Mouse (Mus musculus): ENCODE data around the gene Prkca.

Prkca gene

DNA sequence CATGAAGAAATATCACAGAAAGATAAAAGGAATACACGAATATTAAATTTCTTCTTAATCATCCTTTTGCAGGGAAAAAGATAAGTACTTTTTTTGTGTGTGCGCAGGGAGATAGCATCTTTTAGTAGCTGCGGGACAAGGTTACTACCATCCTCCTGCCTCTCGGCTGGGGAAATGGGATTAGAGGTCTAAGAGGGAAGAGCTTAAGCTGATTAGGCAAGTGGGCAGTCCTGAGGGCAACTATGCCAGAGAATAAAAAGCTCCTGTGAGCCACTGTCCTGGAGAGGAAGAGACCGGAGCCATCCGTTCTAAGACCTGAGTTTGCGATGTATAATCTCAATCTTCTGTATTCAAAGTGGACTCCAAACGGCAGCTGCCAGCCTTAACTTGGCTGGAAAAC lies 45.8 kb downstream of the Prkca start:
- in situ Hi-C loops (cut with MboI) = no loop called here

DNA sequence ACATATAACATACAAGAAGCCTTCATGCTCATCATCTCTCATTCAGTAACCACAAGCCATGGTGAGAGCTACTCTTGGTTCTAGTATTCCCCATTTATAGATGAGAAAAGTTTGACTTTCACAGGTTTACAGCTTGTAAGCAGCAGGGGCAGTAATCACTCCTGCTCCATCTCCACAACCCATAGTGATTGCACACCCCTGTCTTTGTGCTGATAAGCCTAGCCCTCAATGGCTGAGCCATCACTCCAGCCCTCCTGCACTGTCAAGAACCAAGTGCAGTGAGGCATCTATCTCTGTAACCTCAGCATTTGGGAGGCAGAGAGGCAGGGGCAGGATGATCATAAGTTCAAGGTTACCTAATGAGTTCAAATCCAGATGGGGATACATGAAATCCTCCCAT lies 48.4 kb downstream of the Prkca start:
- in situ Hi-C loops (cut with MboI) = no loop called here

DNA sequence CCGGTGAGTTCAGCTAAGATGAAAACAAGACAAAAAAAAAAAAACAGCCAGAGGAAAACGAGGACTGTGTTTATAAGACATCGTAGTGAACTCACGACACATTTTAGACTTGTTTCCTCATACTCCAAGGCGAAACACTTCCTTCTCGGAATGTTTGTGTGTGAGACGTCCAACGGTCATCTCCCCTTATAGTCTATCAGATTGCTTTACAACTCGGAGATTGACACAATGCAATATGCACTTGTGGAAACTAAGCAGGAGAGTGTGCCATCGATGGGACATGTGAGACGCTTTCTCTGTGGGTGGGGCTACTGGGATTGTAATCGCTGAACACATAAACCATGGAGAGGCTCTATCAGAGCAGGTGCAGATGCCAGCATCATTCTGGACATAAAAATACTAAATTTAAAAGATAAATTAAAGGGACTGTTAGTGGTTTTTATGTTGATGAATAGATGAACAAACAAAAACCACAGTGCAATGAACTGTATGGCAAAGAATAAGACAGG lies 49.4 kb downstream of the Prkca start:
- in situ Hi-C loops (cut with MboI) = no loop called here

DNA sequence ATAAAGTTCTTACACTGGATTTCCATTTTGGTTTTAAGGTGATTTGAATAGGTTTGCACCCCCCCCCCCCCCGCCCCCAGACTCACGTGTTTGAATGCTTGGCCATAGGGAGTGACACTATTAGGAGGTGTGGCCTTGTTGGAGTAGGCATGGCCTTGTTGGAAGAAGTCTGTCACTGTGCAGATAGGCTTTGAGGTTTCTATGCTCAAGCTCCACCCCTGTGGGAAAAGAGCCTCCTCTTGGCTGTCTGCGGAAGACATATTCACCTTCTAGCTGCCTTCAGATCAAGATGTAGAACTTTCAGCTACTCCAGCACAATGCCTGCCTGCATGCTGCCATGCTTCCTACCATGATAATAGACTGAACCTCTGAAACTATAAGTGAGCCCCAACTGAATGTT lies 49.9 kb downstream of the Prkca start:
- in situ Hi-C loops (cut with MboI) = no loop called here

DNA sequence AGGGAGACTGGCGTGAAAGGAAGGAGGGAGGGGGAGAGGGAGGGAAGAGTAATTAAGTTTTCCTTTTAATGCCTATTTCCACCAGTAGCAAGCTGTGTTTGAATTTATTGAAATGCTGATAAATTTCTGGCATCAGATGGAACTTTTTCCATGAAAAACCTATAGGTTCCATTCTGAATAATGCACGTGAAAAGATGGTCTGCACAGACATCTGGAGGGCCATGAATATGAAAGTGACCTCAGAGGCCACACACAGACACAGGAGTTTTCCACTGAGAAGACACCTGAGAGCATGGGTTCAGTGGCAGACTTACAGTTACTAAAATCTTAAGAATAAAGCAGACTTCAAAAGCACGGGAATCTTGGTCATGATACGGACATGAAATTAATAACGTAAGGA lies 54.5 kb downstream of the Prkca start:
- in situ Hi-C loops (cut with MboI) = no loop called here

DNA sequence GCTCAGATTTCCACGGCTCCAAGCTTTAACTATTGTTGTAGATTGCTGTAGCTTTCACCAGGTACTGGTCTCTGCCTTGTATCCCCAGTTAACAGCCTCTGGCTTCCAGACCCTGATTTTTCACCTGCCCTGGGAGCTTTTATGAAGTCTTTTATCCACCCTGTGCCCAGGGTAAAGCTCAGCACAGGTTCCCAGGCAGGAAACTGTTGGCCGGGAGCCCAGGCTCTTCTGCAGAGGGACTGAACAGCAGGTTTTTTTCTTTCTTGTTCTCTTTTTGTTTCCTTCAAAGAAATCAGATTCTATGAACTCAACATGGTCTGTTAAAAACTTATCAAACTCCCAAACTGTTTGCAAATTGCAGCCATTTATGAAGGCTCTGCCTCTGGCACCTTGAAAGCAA lies 56.4 kb downstream of the Prkca start:
- in situ Hi-C loops (cut with MboI) = no loop called here

DNA sequence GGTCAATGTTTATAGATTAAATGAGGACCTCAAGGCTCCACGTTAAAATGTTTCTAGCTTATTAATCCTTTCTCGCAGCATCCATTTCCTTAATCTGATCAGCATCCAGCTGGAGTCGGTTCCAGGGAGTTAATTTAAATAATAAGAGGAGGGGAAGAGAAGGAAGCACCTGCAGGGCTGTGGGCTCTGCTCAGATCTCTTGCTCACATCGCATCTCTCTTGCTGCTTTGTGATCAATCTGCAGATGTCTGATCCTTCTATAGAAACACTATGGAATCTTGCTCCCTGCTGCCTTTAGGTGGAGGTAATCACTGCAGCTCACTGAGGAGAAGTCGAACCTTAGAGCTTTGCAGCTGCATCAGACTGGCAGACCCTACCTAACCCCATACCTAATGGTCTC lies 58.7 kb downstream of the Prkca start:
- in situ Hi-C loops (cut with MboI) = no loop called here

DNA sequence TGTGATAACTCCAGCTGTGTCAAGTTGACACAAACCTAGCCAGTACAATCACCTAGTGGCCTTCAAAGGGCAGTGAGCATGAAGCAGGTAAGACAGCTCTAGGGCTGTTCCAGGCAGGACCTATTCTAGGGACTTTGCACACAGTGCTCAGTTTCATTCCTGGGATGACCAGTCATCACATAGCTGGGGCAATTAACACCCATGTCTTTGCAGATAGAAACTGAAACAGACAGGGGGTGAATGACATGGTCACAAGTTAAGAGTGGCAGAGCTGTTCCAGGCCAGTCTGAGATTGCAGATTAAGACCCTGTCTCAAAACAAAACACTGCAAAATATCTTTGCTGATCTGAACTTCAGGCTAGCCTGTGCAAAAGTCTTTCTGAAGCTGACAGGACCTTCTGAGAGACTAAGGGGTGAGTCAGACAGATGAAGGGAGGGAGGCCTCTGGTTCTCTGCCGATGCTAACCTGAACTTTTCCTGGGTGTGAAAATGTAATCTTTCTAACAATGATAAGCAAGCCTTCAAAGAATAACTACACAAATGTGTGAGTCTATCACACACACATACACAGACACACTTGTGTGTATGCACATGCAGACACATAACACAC lies 60.8 kb downstream of the Prkca start:
- in situ Hi-C loops (cut with MboI) = no loop called here

DNA sequence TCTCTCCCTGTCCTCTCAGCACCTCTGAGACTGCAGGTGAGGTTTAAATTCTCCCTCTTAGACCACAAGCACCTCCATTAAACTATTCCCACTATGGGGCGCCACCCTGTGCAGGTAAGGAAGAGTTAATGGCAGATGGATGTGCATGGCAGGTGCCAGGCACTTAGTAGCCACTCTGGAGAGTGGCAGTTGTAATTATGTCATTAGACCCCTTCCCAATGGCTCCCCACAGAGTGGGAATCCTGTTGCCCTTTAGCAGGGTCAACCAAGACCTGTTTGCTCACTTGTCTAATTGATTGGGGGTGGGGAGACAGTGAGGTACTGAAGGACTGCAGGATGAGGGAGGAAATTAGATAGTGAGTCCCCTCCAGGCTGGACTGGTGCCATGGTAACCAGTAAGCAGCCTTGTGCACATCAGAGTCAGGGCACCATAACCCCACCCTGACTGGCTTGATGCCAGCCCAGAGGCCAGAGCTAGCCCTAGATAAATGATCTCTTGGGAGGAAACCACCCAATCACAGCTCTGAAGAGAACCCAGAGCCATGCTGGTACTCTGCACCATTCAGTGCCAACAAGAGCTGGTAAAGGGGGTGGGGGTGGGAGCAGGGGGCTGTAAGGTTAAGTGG lies 63.9 kb downstream of the Prkca start:
- in situ Hi-C loops (cut with MboI) = no loop called here

DNA sequence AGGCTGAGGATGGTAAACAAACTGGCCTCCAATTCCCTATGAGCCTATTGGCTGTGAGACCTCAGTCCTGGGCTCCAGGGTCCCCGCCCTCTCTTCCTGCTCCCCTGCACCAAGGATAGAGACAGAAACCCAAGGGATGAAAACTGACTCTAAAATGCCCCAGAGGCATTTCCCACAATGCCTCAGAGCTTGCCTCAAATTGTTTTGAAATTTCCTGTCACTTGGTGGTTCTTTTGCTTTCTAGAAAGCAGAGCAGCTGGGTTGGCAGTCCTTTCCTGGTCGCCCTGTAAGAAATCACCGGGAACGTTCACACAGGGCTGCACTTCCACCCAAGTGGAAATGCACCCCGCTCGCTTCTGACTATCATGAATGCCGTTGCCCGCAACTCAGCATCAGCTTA lies 66.6 kb downstream of the Prkca start:
- in situ Hi-C loops (cut with MboI) = no loop called here

DNA sequence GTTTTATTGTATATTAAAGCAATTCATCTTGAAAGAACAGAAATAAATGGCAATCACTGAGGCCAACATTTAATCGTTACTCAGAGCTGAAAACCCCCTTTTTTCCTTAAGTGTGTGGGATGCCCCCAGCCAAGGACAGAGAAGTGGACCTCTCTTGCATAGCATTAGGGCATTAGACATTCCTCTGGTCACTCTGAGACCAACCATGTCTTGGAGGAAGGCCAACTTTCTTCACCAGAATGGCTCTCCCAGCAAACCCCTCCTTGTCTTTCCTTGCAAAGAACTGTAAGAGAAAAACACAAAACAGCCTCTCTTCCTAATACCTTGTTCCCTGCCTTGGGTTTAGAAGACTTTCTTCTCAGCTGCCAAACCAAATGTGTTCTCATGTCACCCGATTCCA lies 67.6 kb downstream of the Prkca start:
- in situ Hi-C loops (cut with MboI) = no loop called here

DNA sequence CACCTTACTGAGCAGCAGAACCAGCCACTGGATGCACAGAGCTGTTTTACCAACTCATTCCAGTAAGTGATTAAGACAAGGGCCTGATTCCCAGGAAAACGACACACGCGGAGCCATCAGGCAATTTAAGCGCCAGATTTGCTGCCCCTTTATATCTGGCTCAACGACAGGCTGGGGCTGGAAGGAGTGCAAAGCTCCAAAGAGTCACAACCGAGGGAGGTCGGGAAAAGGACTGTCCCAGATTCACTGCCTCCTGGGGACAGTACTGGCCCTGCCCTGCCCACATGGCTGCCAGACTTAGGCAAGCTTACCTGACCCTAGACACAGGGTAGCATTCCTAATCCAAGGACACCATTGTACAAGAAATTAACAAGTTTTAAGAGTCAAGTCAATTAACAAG lies 69.7 kb downstream of the Prkca start:
- in situ Hi-C loops (cut with MboI) = no loop called here

DNA sequence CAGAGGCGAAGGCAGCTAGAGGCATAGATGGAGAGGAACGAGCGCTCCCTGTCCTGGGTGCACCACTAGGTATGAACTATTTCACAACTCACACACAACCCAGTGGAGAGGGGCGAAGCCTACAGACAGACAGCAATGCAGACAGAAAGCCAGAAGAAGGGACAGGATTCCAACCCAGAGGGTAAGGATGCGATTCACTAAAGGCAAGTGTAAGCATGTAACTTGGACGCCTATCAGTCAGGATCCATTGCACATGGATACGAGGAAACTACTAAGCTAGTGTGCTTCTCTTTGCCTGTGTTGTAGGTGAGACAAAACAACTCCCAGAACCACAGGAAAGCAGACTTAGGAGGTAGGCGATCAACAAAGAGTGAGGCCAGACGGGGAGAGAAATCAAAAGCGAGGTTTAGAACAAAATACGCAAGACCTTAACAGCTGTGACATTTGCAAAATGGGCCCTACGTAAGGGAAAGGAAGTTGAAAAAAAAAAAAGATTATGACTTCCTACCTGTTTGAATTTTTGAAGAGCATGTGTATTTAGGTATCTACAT lies 70.2 kb downstream of the Prkca start:
- in situ Hi-C loops (cut with MboI) = no loop called here

DNA sequence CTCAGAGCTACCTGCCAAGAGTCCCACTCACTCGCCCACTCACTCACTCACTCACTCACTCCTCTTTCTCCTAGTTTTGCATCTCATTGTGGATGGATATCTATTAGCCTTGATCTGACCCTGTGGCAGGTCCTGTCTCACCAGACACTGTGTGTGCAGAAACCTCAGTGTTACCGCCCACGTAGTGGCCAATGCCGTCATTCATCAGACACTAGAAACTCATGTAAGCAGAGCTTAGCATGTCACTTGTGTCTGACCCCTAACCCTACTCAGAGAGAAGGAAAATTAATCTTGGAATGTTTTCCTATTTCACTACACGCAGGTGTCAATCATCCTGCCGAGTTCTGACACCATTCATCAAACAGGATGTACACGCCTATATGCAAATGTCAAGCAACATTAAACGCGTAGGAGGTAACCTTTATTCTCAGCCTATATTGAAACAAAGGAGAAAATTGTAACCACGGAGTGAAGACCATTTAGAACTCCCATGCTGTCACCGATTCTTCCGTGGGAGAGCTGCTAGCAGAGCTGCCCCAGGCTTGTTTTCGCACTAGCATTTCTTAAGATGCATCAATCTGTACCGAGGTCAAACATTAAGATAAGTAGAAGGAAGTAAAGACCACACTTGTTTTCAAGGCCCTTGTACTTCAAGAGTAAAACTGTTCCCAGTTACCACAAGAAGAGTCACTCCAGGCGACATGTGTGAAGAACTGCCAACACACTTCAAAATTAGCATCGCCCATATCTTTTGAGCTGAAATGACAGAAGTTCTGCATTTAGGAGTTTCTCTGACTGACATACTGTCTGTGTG lies 70.9 kb downstream of the Prkca start:
- in situ Hi-C loops (cut with MboI) = no loop called here

DNA sequence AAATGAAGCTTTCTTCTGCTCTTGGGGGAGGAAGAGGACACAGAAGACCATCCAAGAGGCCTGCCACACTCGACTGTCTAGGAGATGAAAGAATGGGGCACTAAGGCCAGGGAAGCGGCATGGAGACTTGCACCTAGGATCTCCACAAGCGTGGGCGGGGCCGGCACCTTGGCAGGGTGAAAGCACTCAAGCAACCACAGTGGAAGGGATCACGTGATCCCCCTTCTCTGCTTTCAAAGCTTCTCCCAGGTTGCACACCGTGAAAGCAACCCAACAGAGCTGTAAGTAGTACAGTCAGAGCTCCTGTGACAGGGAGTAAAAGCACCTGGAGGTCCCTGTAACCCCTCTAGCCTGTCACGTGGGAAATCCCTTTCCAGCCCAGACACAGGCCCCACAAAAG lies 72.4 kb downstream of the Prkca start:
- in situ Hi-C loops (cut with MboI) = no loop called here

DNA sequence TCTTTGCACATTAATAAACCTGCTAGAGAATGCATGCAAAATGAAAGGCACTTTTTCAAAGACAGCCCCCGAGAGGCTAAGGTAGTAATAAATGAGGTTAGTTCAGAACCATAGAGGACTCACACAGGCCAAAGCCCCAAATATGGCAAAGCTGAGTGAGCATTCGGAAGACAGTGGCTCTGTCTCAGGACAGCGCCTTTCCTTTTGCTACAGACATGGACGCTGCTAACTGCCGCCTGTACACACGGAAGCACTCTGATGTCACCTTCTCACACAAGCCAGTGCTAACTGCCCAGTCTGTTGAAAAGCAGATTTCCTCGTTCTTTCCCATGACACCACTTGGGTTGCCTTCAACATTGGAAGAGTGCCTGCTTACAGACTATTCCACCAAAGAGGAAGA lies 74.2 kb downstream of the Prkca start:
- in situ Hi-C loops (cut with MboI) = no loop called here

DNA sequence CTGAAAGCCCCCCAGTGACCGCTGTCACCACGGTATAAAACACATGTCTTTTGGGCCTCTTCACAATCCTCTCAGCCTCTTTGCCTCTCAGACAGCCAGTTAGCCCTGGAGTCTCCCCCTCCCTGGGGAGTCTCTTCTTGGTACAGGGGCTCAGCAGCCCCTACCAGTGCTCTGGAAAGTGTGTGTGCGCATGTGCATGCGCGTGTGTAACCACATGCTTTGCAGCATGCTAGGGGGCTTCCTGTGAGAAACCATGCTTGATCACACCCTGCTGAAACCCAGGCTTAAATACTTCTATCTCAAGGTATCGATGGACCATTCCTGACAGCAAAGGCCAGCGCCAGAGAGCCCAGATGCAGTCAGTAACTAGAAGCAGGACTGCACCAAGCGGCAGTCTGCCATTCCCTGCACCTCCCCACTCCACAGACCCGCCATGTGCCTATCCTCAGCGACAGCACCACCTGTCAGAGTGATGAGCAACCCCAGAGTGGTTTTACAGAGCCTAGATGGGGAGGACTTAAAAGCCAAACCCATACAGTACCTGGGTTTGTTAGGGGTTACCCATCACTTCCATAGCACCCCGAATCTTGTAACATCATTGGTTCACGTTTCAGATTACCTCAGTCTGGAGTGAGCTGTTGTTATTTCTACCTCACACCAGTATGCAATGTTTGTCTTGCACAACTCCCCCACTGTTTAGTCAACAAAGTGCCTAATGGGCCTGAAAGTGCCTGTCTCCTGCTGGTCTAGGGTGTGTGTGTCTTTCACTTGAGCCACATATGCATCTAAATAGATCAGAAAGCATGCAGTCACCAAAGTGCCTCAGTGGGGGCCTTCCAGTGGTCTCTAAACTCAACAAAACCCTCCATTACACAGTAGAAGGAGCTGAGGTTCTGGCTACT lies 75.1 kb downstream of the Prkca start:
- in situ Hi-C loops (cut with MboI) = no loop called here

DNA sequence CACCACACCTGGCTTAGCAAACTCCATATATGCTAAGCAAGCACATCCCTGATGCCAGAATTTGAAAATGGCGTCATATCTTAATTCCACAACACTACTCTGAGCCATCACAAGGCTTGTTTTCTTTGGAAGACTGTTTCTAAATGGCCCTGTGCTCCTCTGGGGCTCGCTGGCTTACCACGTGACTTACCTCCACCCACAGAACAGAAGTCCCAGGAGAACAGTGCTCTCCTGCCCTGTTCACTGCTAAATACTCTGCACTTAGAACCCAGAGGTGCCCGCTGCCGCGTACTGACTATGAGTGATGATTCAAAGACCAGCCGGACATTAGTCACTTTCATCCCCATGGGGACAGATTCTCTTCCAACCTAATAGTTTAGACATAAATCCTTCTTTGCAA lies 75.9 kb downstream of the Prkca start:
- in situ Hi-C loops (cut with MboI) = no loop called here

DNA sequence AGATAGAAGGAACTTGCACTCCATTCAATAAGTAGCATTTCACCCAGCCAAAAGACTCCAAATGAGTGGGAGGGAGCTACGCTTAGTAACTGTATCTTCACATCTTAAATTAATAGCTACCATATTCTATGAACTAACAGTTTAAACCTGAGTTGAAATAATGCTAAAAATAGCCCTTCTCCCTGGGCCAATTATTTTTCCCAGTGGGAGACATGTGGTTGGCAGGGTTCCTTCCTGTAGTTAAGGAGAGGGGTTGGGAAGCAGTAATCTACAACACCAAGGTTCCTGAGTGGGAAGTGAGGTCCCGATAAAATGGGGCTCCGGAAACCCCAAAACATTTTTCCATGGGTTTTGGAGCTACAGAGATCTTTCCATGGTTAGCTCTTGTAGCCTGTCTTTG lies 76.7 kb downstream of the Prkca start:
- in situ Hi-C loops (cut with MboI) = no loop called here

DNA sequence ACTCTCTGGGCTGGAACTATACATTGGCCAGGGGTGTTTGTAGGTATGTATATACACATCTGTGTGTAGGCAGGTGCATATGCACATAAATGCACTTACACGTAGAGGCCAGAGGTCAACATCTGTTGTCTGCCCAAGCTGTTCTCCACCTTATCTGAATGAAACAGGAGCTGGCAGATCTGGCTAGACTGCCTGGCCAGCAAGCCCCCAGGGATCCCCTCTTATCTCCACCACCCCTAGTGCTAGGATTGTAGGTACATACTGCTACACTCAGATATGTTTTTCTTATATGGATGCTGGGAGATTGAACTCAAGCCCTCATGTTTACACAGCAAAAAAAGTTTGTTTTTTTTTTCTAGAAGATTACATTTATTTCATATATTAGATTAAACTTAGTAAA lies 79.9 kb downstream of the Prkca start:
- in situ Hi-C loops (cut with MboI) = no loop called here

DNA sequence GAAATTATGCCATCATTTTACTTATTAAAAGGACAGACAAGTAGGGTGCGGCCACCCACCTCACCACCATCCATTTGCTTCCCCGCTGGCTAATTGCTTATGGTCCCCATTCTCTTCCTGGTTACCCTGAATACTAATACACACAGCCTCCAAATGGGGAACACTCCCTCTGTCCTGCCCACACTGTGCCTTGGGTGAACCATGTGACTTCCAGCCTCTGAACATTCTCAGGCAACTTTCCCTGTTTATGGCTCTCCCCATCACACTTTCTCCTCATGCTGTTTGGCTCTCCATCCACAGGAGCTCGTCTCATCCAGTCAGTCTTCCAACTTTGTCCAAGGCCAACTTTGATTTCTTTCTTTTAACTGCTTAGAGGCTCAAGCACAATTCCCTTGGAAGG lies 80.3 kb downstream of the Prkca start:
- in situ Hi-C loops (cut with MboI) = no loop called here

DNA sequence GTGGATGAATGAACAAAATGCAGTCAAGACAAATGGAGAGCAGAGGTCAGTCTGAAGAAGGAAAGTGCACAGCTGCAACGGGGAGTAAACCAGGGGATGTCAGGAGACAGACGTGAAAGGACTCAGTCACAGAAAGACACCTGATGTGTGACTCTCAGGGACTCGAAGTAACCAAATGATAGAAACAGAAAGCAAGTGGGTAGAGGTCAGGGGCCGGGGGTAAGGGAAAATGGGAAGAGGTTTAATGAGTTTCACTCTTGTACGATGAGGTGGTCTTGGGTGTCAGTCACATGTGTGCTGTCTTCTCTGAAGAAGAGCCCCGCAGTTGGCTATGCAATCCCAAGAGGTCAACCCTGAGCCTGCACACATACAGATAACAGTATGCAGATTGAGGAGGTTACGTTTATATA lies 82.0 kb downstream of the Prkca start:
- in situ Hi-C loops (cut with MboI) = no loop called here
